Mouse (Mus musculus) gonadal fat pad, adult 2 months (tissue): ENCODE results near the gene Ankrd36. TPM values are rescaled to one million over a fixed set of nuclear protein-coding genes. Genes with fewer than 3 reads are reported as not detected.

ENCODE experiments used
- DNase-seq: peaks from one replicate; pipeline ENCODE4 v3.0.0-alpha.2; 2012; ENCODE audit warnings: low read depth
- polyA plus RNA-seq: library from polyadenylated mRNA; depleted of rRNA; stranded (reverse); fragments of >200 nt; gene quantifications from 2 replicates; pipeline ENCODE4 v1.2.3, GENCODE M21; 2012

Gene Ankrd36
- polyA plus RNA-seq, 1 experiment, result 0.42 TPM

DNA sequence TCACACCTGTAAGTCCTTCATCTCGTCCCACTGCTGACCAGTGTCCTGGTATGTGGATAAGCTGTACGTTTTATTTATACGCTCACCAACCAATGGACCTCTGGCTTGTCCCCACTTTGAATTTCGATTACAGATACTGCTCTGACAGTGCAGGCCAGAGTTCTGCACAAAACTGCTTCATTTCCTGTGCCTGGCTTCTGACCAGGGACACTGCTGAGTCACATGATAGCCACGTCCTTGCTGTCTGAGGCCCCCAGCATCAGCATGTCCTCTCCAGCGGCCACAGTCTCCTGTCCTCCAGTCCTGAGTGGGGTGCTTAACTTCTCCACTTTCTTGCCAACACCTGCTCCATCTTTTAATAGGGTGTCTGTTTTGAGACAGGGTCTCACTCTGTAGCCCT is 113.1 kb downstream of the Ankrd36 start:
- DNase-seq, result no peak

GRCm38 (mm10) chr11:5684283-5684682 is 114.8 kb downstream of the Ankrd36 start:
- no peak for DNase-seq

DNA sequence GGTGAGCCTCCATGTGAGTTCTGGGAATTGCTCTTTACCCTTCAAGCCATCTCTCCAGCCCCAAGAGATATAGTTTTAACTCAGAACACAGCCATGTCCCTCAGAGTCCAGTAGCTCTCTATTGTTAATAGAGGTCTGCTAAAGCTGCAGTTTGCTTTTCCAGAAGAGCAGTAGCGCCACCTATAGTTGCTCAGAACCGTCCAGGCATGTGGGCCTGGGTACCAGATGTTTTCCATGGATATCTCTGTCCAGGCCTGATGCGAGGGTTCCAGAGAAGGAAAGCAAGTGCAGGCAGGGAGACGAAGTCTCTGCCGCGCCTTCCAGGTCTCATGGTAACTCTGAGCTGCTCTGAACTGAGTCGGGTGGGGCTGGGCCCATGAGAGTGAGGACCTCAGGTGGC is 122.3 kb downstream of the Ankrd36 start:
- DNase-seq, result no peak

DNA sequence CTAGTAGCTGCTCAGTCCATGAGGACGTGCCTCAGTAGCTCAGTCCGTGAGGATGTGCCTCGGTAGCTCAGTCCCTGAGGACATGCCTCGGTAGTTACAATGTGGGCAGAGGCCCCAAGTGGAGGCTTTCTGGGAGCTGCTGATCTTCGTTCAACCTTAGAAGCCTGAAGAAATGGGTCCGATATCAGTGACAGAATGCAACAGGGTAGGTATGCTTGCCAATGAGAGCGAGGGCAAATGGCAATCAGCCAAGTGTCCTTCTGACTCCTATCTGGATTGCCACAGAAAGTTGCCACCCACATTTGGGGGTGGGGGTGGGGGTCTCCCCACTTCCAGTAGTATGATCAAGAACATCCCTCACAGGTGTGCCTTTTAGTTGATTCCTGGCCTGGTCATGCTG is 131.3 kb downstream of the Ankrd36 start:
- DNase-seq, result no peak

DNA sequence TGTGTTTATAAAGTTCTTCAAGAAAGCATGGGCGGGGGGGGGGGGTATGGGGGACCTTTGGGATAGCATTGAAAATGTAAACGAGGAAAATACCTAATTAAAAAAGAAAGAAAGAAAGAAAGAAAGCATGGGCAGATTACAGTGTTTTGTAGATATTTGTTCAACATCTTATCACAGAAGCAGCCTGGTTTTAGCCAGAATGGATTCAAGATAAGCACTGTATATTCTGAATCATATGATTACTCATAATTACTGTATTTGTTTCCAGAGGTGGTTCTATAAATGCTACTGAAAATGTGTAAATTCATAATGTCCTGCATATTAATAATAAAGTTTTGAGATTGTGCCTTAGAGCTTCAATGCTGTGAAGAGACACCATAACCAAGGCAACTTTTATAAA is 131.8 kb downstream of the Ankrd36 start:
- no peak for DNase-seq

DNA sequence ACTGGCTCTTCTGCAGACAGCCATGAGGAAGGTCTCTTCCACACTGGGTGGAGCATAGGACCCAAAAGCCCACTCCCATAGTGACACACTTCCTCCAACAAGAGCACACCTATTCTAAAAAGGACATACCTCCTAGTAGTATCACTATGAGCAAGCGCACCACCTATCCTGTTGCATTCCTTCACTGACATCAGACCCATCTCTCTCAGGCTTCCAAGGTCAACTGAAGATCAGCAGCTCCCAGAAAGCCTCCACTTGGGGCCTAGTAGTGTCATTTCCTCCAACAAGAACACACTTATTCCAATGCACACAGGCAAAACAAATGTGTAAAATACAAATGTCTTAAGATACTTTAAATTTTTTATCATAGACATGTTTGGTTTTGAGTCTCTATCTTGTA is 132.3 kb downstream of the Ankrd36 start:
- DNase-seq, result no peak

DNA sequence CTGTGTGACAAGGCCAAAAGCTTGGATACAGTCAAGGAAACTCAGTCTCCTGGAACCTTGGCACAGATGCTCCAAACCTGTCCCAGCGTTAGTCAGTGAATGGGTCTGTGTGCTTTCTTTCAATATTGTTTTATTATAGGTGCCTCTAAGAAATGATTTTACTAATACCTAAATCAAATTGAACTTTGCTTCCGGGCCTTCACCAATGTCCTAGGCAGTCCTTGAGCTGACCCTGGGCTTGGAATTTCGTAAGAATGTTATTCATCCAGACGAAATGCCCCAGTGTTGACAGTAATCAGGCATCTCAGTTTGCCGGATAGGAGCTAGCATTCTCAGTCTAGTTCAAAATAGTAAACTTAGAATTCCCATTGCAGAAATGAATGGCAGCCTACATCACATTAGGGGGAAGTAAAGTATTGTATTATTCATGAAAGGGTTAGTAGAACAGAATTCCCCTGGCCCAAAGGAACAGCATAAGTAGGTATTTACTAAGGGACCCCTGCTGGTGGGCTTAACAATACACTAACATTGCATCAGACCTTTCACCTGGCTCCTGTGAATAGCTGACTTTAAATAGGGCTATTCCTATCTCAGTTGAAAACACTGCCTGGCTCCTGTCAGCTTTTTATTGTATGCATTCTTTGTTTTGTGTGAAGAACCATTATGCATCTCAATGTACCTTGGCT is 132.9 kb downstream of the Ankrd36 start:
- no peak for DNase-seq

DNA sequence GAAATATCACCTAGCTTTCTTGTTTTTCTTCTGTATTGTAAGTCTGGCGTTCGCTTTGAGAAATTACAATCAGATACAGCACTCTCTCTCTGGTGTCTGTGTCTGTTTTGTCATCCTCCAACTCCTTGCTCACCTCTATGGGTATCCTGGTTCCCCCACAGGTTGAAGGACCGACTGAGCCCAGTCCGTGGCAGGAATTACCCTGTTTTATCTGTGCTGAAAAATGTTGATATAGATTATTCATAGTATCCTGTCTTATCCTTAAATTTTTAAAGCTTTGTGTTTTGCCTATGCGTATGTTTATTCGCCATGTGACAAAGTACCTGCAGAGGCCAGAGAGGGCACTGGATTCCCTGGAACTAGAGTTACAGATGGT is 133.5 kb downstream of the Ankrd36 start:
- DNase-seq, result no peak

DNA sequence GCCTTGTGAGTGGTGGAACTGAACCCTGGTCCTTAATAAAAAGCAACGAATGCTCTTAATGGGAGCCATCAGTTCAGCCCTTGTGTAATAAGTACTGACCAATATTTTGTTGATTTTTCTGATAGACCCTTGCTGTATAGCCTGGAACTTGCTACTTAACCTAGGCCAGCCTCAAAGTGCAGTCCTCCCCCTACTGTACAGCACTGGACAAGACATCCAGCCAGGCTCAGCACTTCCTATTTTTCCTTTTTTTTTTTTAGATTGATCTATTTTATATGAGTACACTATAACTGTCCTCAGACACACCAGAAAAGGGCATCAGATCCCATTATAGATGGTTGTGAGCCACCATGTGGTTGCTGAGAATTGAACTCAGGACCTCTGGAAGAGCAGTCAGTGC is 133.9 kb downstream of the Ankrd36 start:
- no peak for DNase-seq

DNA sequence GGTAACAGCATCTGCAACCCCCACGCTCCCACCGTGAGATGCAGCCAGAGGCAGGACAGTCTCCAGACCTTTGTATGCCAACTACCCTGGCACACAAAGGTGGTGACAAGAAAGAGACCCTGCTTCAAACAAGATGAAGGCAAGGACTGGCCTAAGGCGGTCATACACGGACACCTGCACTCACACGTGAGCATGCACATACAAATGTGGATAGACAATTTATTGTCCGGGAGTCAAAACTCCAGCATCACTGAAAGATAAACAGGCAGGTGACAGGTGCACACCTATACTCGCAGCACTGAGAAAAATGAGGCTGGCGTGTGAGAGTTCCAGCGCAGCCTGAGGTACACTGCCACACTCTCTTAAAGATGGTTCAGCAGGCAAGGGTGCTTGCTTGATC is 136.5 kb downstream of the Ankrd36 start:
- no peak for DNase-seq

DNA sequence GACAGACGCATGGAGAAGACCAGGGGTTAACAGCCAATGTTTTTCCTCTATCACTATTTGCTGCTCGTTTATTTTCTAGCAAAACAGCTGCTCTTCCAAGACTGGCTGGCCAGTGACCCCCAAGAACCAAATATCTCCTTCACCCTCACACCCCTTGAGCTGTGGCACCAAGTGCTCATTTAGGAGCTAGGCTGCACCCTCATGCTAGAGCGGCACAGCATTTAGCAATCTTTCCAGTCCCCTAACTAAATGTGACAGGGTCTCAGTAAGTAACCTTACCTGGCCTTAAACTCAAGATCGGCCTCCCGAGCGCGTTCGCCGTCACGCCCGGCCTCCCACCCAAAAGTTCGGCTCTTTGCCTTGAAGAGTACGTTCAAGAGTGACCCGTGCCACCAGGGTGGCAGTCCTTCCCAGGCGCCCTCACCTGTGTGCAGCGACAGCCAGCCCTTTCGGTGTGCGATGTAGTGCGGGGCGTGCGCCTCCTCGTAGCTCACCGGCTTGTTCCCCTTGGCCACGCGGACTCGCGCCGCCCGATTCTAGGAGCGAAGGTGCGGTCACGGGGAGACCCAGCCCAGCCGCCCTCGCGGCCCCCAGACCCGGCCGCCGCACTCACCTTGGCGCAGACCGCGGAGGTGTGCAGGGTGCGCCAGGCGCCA is 137.5 kb downstream of the Ankrd36 start:
- no peak for DNase-seq

DNA sequence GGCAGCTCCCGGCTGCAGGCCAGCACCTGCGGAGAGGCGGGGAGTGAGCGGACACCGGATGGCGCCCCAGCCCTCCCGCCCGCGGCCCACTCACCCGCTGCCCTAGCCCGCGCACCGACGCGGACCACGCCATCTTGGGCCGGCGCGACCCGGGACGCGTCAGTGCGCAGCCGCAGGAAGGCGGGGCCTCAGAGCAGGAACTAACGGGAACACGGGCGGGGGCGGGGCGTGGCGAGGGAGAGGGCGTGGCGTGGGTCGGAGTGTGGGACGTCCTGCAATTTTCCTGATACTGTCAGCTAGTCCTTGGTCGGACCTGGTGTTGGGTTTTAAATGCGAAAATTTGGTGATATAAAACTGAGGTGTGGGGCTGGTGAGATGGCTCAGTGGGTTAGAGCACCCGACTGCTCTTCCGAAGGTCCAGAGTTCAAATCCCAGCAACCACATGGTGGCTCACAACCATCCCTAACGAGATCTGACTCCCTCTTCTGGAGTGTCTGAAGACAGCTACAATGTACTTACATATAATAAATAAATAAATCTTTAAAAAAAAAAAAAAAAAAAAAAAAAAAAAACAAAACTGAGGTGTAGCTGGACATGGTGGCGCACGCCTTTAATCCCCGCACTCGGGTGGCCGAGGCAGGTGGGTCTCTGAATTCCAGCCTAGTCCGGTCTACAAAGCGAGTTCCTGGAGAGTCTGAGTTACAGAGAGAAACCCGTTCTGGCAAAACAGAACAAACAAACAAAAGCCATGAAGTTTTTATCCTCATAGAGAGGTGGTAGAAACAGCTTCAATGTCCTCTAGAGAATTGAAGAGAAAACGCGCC is 138.3 kb downstream of the Ankrd36 start:
- peak; percentile 20 for DNase-seq

DNA sequence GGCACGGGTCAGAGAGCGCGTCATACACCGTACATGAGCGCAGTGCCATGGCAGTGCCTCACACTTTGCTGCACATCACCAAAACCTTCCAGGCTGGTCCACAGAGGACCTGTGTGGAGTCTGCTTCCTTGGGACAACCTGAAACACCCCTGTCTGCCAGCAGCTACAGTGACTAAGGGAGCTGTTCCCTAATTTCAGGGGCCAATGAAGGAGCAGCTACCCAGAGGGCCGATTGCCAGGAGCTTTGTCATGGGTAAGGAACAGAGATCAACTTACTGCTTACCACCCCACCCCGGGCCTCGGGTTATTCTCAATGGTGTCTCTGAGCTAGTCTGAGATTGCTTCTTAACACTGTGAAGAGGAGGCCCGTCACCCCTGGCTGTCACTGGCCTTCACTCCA is 145.7 kb downstream of the Ankrd36 start:
- DNase-seq, result no peak

GRCm38 (mm10) chr11:5715630-5716105 is 146.2 kb downstream of the Ankrd36 start, which contains the start of gene Mrps24:
Gene Mrps24 (minus strand): TSS chr11:5715680.
- DNase-seq, result no peak

GRCm38 (mm10) chr11:5716246-5716645 is 146.8 kb downstream of the Ankrd36 start:
- no peak for DNase-seq

GRCm38 (mm10) chr11:5716938-5717705 is 147.6 kb downstream of the Ankrd36 start:
- DNase-seq, result no peak

DNA sequence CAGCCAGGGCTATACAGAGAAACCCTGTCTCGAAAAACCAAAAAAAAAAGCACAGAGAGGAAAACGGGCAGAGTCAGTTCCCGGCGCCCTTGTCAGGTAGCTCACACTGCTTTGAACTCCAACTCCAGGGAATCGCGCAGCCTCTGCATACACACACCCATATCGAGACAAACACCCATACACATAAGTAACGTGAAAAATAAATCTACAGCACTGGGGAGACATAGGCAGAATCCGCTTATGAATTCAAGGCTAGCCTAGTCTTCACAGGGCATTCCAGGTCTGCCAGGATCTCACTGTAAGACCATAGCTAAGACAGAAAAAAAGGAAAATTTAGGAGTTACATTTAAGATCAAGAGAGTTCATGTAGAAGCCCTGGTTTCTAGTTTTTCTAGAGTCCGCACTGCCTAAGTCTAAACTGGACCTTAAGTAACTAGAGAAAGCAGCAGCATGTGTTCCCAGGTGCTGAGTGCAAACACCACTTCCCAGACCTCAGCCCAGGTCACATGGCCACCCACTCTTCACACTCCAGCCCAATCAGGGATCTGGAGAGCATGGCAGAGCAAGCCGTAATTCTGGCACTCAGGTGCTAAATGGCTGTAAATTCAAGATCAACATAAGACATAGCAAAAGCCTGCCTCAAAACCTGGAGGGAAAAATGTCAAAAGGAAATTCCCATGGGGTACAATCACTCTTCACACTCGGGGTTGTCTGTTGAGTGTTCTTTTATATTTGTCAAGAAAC is 149.3 kb downstream of the Ankrd36 start:
- no peak for DNase-seq

- no peak for DNase-seq
Observed at GRCm38 (mm10) chr11:5729582-5729981, 160.1 kb downstream of the Ankrd36 start.

DNA sequence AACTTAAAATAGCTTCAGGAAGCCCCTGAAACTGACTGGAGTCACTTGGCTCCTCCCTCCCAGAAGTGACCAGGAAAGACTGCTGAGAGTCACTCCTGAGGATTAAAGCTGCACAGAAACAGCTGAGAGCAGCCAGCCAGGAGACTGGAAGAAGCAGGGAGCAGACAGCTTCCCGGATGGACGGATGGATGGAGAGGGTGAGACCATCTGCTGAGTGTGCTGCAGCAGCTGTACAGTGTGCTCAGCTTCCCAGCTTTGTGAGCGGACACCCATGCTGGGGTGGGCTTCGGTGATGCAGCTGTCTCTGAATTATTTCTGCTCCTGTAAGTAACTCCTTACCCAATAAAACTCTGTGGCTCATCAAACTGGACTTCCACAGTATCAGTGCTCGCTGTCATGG is 162.9 kb downstream of the Ankrd36 start:
- DNase-seq, result no peak

DNA sequence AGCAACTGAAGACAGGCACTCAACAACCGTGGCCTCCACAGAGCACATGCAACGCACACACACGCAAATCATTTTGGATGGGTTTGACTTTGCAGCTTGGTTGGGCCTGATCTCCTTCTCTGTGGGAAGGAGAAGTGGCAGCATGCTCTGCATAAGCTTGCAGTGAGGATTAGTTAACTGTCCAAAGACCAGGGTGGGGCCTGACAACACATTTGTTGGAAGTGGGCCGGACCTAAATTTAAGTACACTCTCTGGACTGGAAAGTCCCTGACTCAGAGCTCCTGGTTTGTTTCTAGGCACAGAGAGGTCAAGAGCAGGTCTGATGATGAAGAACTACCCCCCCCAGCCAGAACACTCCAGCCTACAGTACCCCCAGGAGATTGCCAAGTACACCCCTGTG is 164.8 kb downstream of the Ankrd36 start:
- DNase-seq, result no peak

GRCm38 (mm10) chr11:5737137-5737536 is 167.7 kb downstream of the Ankrd36 start:
- no peak for DNase-seq
